Mouse (Mus musculus): ENCODE measurements around the gene Gnptab.
"Not testable (repeated sequence)": the region's sequence is repeated elsewhere in the genome, so short reads cannot be mapped to it uniquely, and the experiment has no call there.

Gnptab gene

GRCm38 (mm10) chr10:88412290-88412995 is 33.5 kb downstream of the Gnptab start:
- DNase-seq (ENCODE audit: low spot score) = no peak

DNA sequence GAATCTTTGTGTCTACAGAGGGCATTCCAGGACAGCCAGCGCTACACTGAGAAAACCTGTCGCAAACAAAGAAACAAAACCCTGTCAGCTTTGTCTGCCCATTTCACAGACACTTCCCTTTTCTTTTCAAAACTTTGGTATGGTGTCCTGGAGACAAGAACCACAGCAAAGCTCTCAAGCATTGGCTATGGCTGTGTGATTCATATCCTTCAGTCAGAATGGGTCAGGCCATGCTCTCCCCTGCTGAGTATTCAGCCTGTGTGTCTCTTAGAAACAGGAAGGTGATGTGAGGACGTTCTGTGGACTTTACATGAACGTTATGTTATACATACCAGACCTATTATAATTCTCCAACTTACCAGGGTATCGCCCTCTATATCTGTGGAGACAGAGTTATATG is 38.8 kb downstream of the Gnptab start:
- DNase-seq (ENCODE audit: low spot score) = no peak

DNA sequence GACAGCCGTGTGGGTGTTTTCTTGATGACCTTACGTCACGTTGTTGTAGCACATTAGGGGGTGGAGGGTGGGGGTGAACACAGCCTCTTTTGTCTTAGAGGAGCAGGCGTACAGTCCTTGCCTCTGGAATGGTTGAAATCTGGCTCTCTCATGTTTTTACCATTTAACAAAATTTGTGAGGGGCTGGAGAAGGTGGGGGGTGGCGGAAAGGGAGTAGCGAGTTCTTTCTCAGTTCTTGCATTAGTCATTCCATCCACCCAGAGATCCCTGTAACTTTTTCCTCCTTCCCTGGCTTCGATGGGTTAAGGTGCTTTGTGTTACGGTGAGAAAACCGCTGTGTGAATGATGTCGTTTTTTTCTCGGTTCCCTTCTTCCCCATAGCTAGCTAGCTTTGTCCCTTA is 41.2 kb downstream of the Gnptab start:
- no peak for DNase-seq (ENCODE audit: low spot score)

DNA sequence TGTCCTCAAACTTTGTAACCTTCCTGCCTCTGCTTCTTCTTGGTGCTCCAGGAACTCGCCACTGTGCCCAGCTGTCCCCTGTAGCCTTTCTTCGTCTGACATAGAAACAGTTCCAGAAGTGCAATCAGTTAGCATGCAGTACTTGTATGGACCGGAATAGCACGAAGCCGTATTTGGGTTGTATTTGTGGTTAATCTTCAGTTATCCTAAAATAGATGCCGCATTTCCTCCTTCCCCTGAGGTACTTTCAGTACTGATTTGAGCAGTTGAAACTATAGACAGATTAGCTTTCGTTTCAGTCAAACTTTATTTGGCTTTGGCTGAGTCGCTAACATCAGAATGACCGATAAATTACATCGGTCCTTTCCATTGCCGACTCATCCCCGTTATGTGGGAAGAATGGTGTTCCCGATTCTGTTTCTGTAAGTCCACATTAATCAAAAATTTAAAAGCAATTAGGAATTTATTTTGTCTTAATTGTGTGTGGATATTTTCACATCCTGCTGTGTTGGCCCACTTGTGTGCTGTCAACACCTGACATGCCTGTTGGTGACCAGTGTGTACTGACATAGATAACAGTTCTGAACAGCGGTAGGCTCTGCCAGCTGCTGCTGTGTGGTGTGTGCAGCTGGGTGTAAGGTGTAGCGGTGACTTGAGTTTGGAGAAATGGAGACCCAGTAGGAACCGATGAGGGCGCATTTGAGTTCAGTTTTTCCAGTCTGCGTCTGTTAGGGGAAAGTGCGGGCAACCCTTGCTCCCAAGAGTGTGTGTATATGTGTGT is 41.9 kb downstream of the Gnptab start:
- DNase-seq (ENCODE audit: low spot score) = no peak

GRCm38 (mm10) chr10:88426158-88426816 is 47.4 kb downstream of the Gnptab start:
- DNase-seq (ENCODE audit: low spot score) = peak; percentile 54

GRCm38 (mm10) chr10:88426896-88427295 is 48.0 kb downstream of the Gnptab start:
- DNase-seq (ENCODE audit: low spot score) = no peak

DNA sequence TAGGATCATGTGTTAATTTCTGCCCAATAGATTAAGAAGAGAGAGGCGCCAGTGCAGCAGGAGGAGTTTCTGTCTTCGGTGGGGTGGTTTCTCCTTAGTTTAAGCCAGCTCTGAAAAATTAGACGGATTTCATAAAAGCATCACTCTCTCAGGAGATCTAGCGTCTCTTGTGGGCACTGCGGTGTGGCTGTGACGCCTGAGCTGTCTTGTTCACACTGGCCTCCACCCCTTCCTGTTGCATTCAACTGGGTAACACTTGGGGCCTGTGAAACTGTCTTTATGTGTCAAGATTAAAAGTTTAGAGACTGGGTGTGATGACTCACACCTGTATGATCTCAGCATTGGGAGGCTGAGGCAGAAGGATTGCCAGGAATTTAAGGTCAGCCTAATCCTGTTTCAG is 49.1 kb downstream of the Gnptab start:
- DNase-seq (ENCODE audit: low spot score) = no peak

DNA sequence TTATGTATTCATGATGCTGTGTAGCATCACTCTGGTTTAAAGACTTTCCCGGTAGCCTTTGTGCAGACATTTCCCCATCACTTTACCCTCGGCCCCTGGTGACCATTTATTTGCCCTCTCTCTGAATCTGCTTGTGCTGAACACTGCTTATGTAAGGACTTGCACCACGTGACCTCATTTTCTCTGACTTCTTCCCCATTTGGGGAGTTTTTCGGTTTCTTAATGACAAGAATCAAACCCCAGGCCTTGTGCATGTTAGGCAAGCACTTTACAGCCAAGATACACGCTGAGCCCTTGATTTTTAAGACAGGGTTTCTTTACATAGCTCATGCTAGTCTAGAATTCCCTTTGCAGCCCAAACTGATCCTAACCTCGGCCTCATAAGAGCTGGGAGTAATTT is 62.3 kb downstream of the Gnptab start:
- no peak for DNase-seq (ENCODE audit: low spot score)

DNA sequence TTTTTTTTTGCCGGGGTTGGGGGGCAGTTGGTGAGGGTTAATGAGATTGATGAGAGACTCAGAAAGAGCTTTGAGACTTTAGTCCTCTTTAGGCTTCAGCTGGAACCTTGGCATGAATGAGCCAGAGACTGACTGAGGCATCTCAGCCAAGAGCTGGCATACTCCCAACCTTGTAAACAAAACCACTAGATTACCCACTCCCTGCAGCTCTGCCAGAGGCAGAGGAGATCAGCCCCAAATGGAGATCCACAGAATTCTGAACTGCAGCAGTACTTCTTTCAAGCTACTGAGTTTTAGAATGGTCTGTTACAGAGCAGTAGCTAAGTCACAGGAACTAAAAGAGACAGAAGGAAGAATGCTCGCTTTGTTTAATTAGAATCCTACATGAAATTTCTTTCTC is 72.3 kb downstream of the Gnptab start:
- no peak for DNase-seq (ENCODE audit: low spot score)

DNA sequence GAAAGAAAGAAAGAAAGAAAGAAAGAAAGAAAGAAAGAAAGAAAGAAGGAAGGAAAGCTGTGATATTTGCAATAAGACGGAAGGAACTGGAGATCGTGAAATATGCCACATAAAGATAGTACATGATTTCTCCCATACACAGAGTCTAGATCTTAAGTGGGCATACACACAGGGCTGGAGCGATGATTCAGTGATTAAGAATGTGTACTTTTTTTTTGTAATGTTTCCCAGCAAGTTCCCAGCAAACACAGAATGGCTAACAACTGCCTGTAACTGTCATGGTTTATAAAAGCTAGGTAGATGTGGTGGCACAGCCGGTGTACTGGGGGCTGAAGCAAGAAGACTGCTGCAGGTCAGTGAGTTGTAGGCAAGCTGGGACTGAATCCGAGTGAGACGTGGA is 73.1 kb downstream of the Gnptab start:
- no peak for DNase-seq (ENCODE audit: low spot score)

- DNase-seq (ENCODE audit: low spot score) = no peak
Measured at GRCm38 (mm10) chr10:88457816-88458215, 78.9 kb downstream of the Gnptab start.

GRCm38 (mm10) chr10:88459502-88459992 is 80.6 kb downstream of the Gnptab start, which contains the start of gene Sycp3:
Sycp3 (plus strand) TSS chr10:88459569.
- peak; percentile 75 for DNase-seq (ENCODE audit: low spot score)

- peak; percentile 54 for DNase-seq (ENCODE audit: low spot score)
Measured at GRCm38 (mm10) chr10:88460122-88460820, 81.3 kb downstream of the Gnptab start.

- DNase-seq (ENCODE audit: low spot score) = not testable (repeated sequence)
Measured at GRCm38 (mm10) chr10:88482866-88483265, 103.9 kb downstream of the Gnptab start.

DNA sequence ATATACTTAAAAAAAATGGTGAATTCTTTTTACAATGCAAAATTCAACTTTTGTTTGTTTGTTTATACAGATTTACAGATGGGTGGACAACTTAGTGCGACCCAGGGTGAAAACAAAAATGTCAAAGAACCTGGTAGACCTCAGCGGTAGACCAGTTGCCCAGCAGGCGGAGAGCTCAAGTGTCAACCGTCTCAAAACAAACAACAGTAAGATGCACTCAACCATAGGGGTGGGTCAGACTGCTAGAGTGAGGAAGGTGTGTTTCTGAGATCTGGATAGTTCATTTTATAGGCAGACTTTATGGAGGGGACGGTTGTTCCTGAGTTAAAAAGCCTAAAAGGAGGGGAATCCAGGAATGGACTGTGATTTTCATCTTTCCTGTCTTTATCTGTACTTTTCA is 109.7 kb downstream of the Gnptab start:
- DNase-seq (ENCODE audit: low spot score) = no peak

DNA sequence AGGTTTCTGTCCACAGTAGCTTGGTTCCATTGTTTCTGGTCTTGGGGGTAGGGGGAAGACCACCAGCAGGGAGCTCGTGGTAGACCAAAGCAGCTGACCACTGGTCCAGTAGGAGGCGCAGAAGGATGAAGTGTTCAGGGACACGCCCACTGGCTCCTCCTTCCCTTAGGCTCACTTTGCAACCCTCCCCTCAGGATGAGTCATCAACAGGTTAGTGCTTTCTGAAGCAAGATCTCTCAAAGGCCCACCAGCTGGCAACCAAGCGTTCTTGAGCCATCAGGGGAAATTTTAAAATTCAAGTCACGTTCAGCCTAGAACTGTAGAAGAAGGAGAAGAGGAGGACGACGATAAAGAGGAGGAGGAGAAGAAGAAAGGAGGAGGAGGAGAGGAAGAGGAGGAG is 112.7 kb downstream of the Gnptab start:
- no peak for DNase-seq (ENCODE audit: low spot score)

DNA sequence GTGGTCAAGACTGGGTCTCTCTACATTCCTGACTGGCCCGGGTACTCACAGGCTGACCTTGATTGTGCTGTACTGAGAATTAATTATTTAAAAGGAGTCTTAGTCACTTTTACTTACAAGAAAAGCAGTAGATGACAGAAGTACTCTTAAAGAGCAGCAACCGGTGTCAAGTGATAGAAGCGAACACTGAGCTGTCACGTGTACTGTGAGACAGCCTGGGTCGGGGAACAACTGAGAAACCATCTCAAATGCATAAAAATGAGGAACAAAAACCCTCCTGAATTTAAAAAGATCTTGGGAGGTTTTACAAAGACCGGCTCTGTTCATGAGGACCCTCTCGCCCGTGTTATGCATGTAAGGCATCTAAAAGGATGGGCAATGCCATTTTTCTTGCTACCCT is 113.7 kb downstream of the Gnptab start:
- no peak for DNase-seq (ENCODE audit: low spot score)

GRCm38 (mm10) chr10:88494959-88495587 is 116.1 kb downstream of the Gnptab start:
- no peak for DNase-seq (ENCODE audit: low spot score)

Data from testis, postnatal 10 days (tissue).